12 mouse cellular contexts compared by ENCODE assay signal in genomic region chr5:100127283-100127682, GRCm38 (mm10). TPM values are rescaled to one million over a fixed set of nuclear protein-coding genes. Genes with fewer than 3 reads are reported as not detected.
DNase-seq lines count a peak whose midpoint lies in the region; ATAC-seq and TF ChIP-seq lines count a peak whose summit lies in the region.
"Had no signal": no experiment of that assay in that cellular context is flagged by ENCODE, and none has a peak within 500 bp of the region (broad histone marks: within the 10 kb centered on the region; RNA-seq: fewer than 3 reads in every experiment).

No protein-coding gene starts in this region.

- H3K4me1 ChIP-seq in heart, embryonic 12.5 days (replicated peaks), result no peaks in the 10 kb centered on the region; the same call in 1 of the 2 replicates
- no peaks in the 10 kb centered on the region for H3K4me1 ChIP-seq in lung, postnatal 0 days (ENCODE audit: insufficient read depth, low read depth, low read length)

- 51% methylated on average over 8 of the region's 8 CpGs for WGBS in heart, embryonic 12.5 days
- WGBS in lung, postnatal 0 days, result 33% methylated on average over 8 of the region's 8 CpGs

- TF ChIP-seq CTCF in lung, postnatal 0 days (IDR thresholded peaks at IDR 0.05), result no peak

- no peak overlapping the region for H3K4me2 ChIP-seq in heart, embryonic 12.5 days
- H3K4me2 ChIP-seq in lung, postnatal 0 days (replicated peaks; ENCODE audit: low read depth, low read length), result no peak overlapping the region

- no peaks in the 10 kb centered on the region for H3K27me3 ChIP-seq in heart, embryonic 12.5 days (replicated peaks)
- no peaks in the 10 kb centered on the region for H3K27me3 ChIP-seq in lung, postnatal 0 days (replicated peaks; ENCODE audit: insufficient read depth, low read length)
- H3K27me3 ChIP-seq: Patski had no signal

- ATAC-seq in heart, embryonic 12.5 days (ENCODE audit: insufficient number of reproducible peaks, low FRiP score), result no peak
- peak; percentile 80 for ATAC-seq in lung, postnatal 0 days
- ATAC-seq: forebrain, postnatal 0 days; Patski had no signal

- TF ChIP-seq EP300 in lung, postnatal 0 days (IDR thresholded peaks at IDR 0.05), result peak; percentile 30; the same call in 1 of the 2 replicates

- H3K27ac ChIP-seq in heart, embryonic 12.5 days (ENCODE audit: poor library complexity, severe bottlenecking), result no peak overlapping the region
- no peak overlapping the region for H3K27ac ChIP-seq in lung, postnatal 0 days (ENCODE audit: low read length)
- H3K27ac ChIP-seq: macrophage had no signal

- no peaks in the 10 kb centered on the region for H3K36me3 ChIP-seq in heart, embryonic 12.5 days
- no peaks in the 10 kb centered on the region for H3K36me3 ChIP-seq in lung, postnatal 0 days (ENCODE audit: insufficient read depth, low read length)

- H3K4me3 ChIP-seq in heart, embryonic 12.5 days, result no peak overlapping the region
- H3K4me3 ChIP-seq in lung, postnatal 0 days (ENCODE audit: low read depth, low read length), result no peak overlapping the region

- peak; percentile 80 for DNase-seq in heart, adult 11 months
- DNase-seq in layer of hippocampus, adult 9-11 months, result peak; percentile 35
- no peak for DNase-seq in layer of hippocampus, postnatal 10 days (ENCODE audit: low spot score in 2 of 2)
- DNase-seq in brain, adult 2 months (ENCODE audit: low read depth, low spot score), result peak; percentile 63
- peak; percentile 69 for DNase-seq in lung, postnatal 0 days (ENCODE audit: low spot score)
- DNase-seq in spleen, postnatal 36 days (ENCODE audit: low spot score in 2 of 2), result no peak
- no peak for DNase-seq in right cerebral cortex, postnatal 36 days (ENCODE audit: low spot score in 2 of 2)
- DNase-seq: right cerebral cortex, postnatal 4 days had no signal

- no peaks in the 10 kb centered on the region for H3K9me3 ChIP-seq in heart, embryonic 12.5 days (replicated peaks)
- H3K9me3 ChIP-seq in lung, postnatal 0 days (ENCODE audit: low read length), result no peaks in the 10 kb centered on the region

- H3K9ac ChIP-seq in heart, embryonic 12.5 days, result no peak overlapping the region
- H3K9ac ChIP-seq in lung, postnatal 0 days (replicated peaks; ENCODE audit: low read depth), result no peak overlapping the region
- H3K9ac ChIP-seq: forebrain, postnatal 0 days had no signal

RNA-seq across cellular contexts. Expression of gene Tmem150c, which starts 32.3 kb away (rescaled TPM):
- 1.1 and 1.9 TPM in 2 replicates for polyA plus RNA-seq in heart, embryonic 12.5 days (2016; fragmentation: Nextera tagmentation; extraction: Ambion mirVana)
- total RNA-seq in layer of hippocampus, postnatal 10 days (2021), result 10 to 100 TPM; 69.3 to 71.6 TPM
- polyA plus RNA-seq in lung, postnatal 0 days (2015; fragmentation: Nextera tagmentation; extraction: Ambion mirVana), result 5.4 and 7.6 TPM in 2 replicates
- polyA plus RNA-seq: Patski had no signal

Comparison
In these comparisons a context has a peak if more than half of its experiments do, and no peak if none do; other contexts are left out.
1. DNase-seq: peak in heart, adult 11 months (single experiment), layer of hippocampus, adult 9-11 months (single experiment), brain, adult 2 months (single experiment) and lung, postnatal 0 days (single experiment); none in layer of hippocampus, postnatal 10 days (0 of 2), spleen, postnatal 36 days (0 of 2) and right cerebral cortex, postnatal 36 days (0 of 2).